Mouse (Mus musculus): Measurements from ENCODE around the gene Nfya.
"Not testable (repeated sequence)": the region's sequence is repeated elsewhere in the genome, so short reads cannot be mapped to it uniquely, and the experiment has no call there.

Gene Nfya

GRCm38 (mm10) chr17:48392616-48393015 is 17.1 kb downstream of the Nfya start:
- no peak for DNase-seq (ENCODE audit: low spot score in 2 of 2)

- DNase-seq (ENCODE audit: low spot score in 2 of 2) = no peak
Observed at GRCm38 (mm10) chr17:48391446-48391845, 18.3 kb downstream of the Nfya start.

- no peak for DNase-seq (ENCODE audit: low spot score in 2 of 2)
Observed at GRCm38 (mm10) chr17:48389442-48389841, 20.3 kb downstream of the Nfya start.

- no peak for DNase-seq (ENCODE audit: low spot score in 2 of 2)
Observed at GRCm38 (mm10) chr17:48388666-48389065, 21.0 kb downstream of the Nfya start.

DNA sequence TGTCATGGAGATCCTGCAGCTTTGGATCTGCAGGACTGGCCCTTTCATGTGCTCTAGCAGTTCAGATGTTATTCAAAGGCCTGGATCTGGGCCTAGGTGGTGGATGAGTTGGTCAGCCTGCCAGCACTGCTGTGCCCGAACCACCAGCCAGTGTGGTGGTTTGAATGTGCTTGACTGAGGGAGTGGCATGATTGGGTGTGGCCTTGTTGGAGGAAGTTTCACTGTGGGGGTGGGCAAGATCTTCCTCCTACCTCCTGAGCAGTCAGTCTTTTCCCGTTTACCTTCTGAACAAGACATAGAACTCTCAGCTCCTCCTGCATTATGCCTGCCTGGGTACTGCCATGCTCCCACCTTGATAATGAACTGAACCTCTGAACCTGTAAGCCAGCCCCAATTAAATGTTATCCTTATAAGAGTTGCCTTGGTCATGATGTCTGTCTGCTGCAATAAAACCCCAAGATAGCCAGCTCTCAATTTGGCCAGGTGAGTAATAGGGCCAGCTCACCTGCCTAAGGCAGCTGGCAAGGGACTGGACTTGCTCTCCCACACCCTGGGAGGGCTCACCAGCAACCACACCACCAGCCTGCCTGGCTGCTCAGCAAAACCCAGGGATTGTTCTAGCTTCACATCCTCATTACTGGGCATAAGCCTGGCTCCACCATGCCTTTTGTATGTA is 23.8 kb downstream of the Nfya start:
- no peak for DNase-seq (ENCODE audit: low spot score in 2 of 2)

DNA sequence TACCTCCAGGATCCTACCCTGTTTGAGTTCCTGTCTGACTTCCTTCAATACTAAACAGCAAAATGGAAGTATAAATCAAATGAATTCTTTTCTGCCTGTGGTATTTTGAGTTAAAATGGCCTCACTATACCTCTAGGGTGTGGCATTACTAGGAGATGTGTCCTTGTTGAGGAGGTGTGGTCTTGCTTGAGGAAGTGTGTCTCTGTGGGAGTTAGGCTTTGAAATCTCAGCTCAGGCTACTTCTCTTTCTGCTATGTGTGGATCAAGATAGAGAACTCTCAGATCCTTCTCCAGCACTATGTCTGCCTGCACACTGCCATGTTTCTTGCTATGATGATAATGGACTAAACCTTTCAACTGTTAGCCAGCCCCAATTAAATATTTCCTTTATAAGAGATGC is 30.7 kb downstream of the Nfya start:
- DNase-seq (ENCODE audit: low spot score in 2 of 2) = no peak

DNA sequence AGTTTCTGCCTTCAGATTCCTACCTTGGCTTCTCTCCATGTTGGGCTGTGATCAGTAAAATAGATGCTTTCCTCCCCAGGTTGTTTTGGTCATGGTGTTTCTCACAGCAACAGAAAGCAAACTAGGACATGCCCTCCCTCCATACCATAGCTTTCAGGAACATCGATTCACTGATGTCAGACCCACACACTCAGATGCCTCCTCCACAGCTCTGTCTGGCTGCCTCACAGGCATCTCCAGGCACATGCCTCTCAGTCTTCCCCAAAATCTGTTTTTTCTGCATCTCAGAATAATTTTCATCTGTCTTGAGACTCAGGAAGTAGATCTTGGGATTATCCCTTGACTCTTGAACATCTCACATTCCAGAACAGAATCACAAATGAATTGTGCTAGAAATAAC is 33.6 kb downstream of the Nfya start:
- DNase-seq (ENCODE audit: low spot score in 2 of 2) = no peak

GRCm38 (mm10) chr17:48372987-48373386 is 36.7 kb downstream of the Nfya start:
- DNase-seq (ENCODE audit: low spot score in 2 of 2) = no peak

DNA sequence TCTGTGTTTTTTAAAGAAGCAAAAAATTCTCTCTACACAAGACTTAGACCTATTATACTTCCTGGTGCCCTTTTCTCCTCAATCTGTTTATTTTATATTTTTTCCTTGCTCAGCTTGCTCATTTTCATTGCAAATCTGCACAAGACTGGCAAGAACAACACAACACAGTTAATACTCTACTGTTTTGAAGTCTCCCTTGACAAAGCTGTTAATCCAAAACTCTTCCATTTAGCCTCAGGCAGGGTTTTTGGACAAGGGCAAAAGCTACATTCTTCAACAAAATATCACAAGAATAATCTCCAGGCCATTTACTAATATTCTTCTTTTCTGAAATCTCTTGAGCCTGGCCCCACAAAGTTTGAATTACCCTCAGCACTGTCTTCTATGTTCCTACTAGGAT is 38.1 kb downstream of the Nfya start:
- DNase-seq (ENCODE audit: low spot score in 2 of 2) = no peak

DNA sequence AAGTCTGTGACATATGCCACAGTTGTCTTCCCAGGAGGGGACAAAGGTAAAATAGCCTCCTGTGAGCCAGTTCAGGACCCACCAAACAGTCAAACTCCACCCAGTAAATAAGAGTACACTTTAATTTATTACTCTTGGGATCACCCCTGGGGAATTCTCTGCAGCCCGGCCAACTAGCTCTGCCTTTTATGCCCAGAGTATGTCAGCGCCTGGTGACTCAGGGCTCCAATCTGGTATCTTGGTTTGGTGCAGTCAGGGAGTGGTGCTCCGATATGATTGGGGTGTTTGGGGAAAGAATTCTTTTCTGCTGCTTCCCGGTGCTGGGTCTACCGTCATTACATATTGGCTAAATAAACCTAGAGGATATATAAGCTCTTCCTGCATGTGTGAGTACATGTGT is 42.9 kb downstream of the Nfya start:
- no peak for DNase-seq (ENCODE audit: low spot score in 2 of 2)

DNA sequence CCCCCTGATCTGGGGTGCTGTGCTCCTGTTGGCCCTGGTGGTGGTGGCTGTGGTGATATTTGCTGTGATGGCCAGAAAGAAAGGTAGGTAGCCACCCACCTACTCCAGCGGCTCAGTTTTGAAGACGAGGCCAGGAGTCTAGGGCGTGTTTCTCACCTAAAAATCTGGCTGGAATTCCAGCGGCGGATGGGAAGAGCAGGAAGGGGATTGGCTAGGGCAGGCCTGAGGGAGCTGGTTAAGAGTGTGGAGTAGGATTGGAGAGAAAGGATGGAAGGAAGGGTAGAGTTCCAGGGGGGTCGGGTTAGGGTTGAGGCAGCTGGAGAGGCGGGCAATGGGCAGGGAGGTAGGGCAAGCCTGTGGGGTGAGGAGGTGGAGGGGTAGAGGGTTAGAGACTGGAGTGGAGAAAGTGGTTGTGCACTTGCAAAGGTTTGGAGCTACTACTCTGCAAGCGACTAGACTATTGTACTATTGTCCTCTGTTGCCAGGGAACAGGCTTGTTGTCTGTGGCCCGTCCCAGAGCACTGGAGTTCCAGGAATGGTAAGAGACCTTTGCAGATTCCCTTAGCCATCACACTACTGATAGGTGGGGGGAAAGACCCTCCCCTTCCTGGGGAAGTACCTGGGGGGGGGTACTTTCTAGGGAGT is 44.1 kb downstream of the Nfya start:
- no peak for DNase-seq (ENCODE audit: low spot score in 2 of 2)

- no peak for DNase-seq (ENCODE audit: low spot score in 2 of 2)
Observed at GRCm38 (mm10) chr17:48363421-48363965, 46.2 kb downstream of the Nfya start.

DNA sequence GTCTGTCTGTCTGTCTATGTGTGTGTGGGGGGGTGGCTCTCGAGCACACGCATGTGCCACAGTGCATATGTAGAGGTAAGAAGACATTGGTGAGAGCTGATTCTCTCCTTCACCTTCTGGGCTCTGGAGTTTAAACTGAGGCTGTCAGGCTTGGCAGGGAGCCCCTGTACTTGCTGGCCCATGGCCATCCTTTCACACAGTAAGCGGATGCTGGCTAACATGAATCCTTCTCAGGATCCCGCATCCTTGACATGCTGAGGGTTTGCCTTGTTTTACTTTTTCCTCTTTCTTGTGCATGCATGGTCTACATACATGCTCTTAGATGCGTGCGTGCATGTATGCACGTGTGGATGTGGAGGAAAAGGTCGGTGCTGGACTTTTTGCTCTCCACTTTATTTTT is 46.7 kb downstream of the Nfya start:
- no peak for DNase-seq (ENCODE audit: low spot score in 2 of 2)

GRCm38 (mm10) chr17:48362346-48362745 is 47.4 kb downstream of the Nfya start:
- no peak for DNase-seq (ENCODE audit: low spot score in 2 of 2)

DNA sequence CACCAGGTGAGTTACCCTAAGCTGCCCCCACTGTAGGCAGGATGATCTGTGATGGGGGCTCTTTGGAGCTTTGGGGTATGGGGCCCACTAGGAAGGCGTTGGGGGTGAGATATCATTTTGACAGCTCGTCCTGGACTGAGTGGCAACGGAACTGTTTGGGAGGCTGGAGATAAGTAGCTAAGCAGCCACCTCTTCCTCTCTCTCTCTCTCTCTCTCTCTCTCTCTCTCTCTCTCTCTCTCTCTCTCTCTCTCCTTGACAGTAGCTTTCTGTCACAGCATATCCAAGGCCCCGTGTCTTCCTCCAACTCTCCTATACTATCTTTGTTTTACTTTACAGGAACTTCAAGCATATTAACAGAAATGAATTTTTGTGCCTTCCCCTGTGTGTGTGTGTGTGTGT is 49.2 kb downstream of the Nfya start:
- DNase-seq (ENCODE audit: low spot score in 2 of 2) = no peak

GRCm38 (mm10) chr17:48359616-48360015 is 50.1 kb downstream of the Nfya start, which contains the start of gene Treml1:
Gene Treml1 (plus strand): TSS chr17:48359916.
- DNase-seq (ENCODE audit: low spot score in 2 of 2) = no peak

GRCm38 (mm10) chr17:48357892-48358291 is 51.8 kb downstream of the Nfya start:
- no peak for DNase-seq (ENCODE audit: low spot score in 2 of 2)

GRCm38 (mm10) chr17:48355822-48356221 is 53.9 kb downstream of the Nfya start:
- no peak for DNase-seq (ENCODE audit: low spot score in 2 of 2)

DNA sequence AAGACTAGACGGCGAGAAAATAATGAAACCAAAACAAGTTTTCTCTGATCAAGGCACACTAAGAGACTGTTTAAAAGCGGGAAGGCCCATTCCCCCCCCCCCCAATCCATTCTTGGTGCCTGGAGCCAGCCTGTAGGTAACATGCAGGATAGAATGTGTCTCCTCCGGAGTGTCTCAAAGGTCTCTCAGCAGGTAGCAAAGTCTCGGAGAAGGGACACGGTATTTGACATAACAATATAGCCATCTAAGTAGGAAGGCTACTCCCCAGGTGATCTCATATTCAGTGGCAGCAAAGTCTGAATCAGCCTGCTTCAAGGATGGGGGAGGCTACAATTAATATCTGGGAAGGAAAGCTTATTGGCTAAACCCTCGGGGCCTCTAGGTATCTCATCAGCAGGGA is 56.7 kb downstream of the Nfya start:
- not testable (repeated sequence) for DNase-seq (ENCODE audit: low spot score in 2 of 2)

DNA sequence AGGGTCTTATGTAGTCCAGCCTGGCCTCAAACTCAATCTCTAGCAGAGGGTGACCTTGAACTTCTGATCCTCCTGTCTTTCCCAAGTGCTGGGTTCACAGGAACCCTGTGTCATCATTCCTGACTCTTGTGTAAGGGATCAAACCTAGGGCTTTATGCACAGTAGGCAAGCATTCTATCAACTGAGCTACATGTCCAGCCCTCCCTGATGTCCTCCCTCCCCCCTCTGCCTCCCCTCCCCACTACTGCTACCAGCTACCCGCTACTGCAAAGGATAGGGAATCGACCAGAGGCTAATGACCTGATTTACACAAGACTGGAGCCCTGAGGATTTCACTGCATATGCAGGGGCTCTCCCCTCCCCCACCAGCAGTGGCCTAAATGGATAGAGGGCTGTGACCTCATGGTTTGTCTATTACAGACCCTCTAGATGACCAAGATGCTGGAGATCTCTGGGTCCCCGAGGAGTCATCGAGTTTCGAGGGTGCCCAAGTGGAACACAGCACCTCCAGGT is 59.0 kb downstream of the Nfya start:
- no peak for DNase-seq (ENCODE audit: low spot score in 2 of 2)

- DNase-seq (ENCODE audit: low spot score in 2 of 2) = no peak
Observed at GRCm38 (mm10) chr17:48347287-48347686, 62.4 kb downstream of the Nfya start.

DNA sequence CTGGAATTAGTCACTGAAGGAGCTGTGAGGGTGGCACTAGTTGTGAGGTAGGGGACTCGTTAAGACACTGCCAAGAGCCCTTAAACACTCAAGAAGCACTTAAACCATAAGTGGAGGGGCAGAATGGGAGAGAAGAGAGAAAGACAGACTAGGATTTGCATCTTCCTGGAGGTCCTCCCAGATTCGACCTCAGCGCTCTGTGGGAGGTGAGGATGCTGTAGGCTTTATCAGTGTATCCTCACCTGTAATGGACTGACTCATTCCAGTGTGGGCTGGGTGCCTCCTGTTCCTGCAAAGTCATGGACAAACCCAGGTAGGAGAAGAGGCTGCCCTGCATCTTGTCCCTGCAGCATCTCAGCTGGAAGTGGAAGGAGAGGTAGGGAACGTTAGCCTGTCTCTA is 62.9 kb downstream of the Nfya start:
- DNase-seq (ENCODE audit: low spot score in 2 of 2) = no peak

DNA sequence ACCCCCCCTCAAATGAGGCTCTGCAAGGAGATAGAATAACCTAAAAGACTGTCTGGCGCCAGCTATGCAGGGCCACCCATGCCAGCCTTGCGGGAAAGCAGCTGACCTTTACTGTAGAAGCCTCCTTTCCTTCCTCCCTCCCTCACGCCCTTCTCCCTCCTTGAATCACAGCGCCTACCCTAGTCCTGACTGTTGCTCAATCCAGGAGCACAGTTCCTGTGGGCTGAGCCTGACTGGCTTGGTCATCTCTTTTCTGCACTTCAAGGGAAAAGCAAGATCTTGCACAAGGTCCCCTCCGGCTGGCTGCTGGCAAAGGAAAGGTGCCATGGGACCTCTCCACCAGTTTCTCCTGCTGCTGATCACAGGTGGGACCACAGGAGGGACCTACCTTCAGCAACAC is 63.5 kb downstream of the Nfya start, which contains the start of gene Trem2:
TSS of gene Trem2 (plus strand) at position 171 of the 400 bp plus-strand sequence.
- no peak for DNase-seq (ENCODE audit: low spot score in 2 of 2)

All from spleen, postnatal 36 days (tissue).